Mouse (Mus musculus) heart, postnatal 0 days (tissue): ENCODE data around the gene Rhoj. TPM values are rescaled to one million over a fixed set of nuclear protein-coding genes. Genes with fewer than 3 reads are reported as not detected.

Experiments used
- ATAC-seq: fragments of 200-750 bp; cut with Nextera tagmentation; 2 replicates; pipeline ENCODE4 v1.8.0; 2017; ENCODE audit warnings: low read depth, moderate number of reproducible peaks, moderate library complexity; ENCODE audit not compliant: insufficient read depth
- DNase-seq: peaks from one replicate; pipeline ENCODE4 v3.0.0-alpha.2; 2016; ENCODE audit warnings: low spot score
- H3K27ac ChIP-seq: fragments of 300-500 bp; sonication (generic); 2 replicates; pipeline ENCODE4 v1.5.1; 2014; ENCODE audit warnings: low read depth, mild to moderate bottlenecking
- H3K27me3 ChIP-seq: fragments of 300-500 bp; sonication (generic); 2 replicates; pipeline ENCODE4 v1.6.1; 2014; ENCODE audit warnings: low read length, mixed read lengths; ENCODE audit not compliant: control insufficient read depth, insufficient read depth
- H3K36me3 ChIP-seq: fragments of 300-500 bp; sonication (generic); replicated peaks from 2 replicates; pipeline ENCODE4 v1.6.1; 2014; ENCODE audit warnings: low read length, mixed read lengths; ENCODE audit not compliant: control insufficient read depth, insufficient read depth
- H3K4me1 ChIP-seq: fragments of 300-500 bp; sonication (generic); 2 replicates; pipeline ENCODE4 v1.6.1; 2014; ENCODE audit warnings: antibody characterized with exemption; ENCODE audit not compliant: control insufficient read depth, insufficient read depth
- H3K4me2 ChIP-seq: fragments of 300-500 bp; sonication (generic); 2 replicates; pipeline ENCODE4 v1.6.1; 2014; ENCODE audit warnings: low read depth, mild to moderate bottlenecking, low read length, moderate library complexity
- H3K4me3 ChIP-seq: fragments of 300-500 bp; sonication (generic); 2 replicates; pipeline ENCODE4 v1.5.1; 2014; ENCODE audit warnings: low read depth, low read length
- H3K9ac ChIP-seq: fragments of 300-500 bp; sonication (generic); replicated peaks from 2 replicates; pipeline ENCODE4 v1.6.1; 2014; ENCODE audit warnings: low read depth, low read length, mixed read lengths
- H3K9me3 ChIP-seq: fragments of 300-500 bp; sonication (generic); replicated peaks from 2 replicates; pipeline ENCODE4 v1.6.1; 2016; ENCODE audit warnings: low read length; ENCODE audit not compliant: control insufficient read depth
- CTCF ChIP-seq: IDR thresholded peaks from 2 replicates; pipeline ENCODE4 v1.5.1; 2016; ENCODE audit warnings: antibody characterized with exemption, control low read depth, low read depth
- EP300 ChIP-seq: IDR thresholded peaks from 2 replicates; pipeline ENCODE4 v1.6.1; 2016; ENCODE audit warnings: antibody characterized with exemption, low read depth
- WGBS: fragments of 180-500 bp; shearing (Covaris S2); extraction: QIAGEN DNeasy Blood & Tissue Kit; methylation state at CpG from one replicate; pipeline ENCODE4 v1.1.7; 2014; 5-methylcytosine and 5-hydroxymethylcytosine counted together
- polyA plus RNA-seq: library from polyadenylated mRNA; unstranded; fragments of >200 nt; fragmentation: Nextera tagmentation; extraction: Ambion mirVana; gene quantifications from 2 replicates; pipeline ENCODE4 v1.2.1, GENCODE M21; 2015
- total RNA-seq: library from RNA; depleted of rRNA; stranded (reverse); fragments of >200 nt; gene quantifications from 2 replicates; pipeline ENCODE4 v1.2.3, GENCODE M21; 2014; ENCODE audit warnings: low replicate concordance

Rhoj gene
- total and polyA plus RNA-seq, 2 experiments from 2014 or later = 42.9 to 107 TPM

- DNase-seq (peak; percentile 25), ATAC-seq (peak; percentile 53)
- Histone ChIP-seq H3K4me2 (no peak overlapping the region), H3K27me3 (peaks cover 17% of the 10 kb centered on the region; the same call in 1 of the 2 replicates), H3K9ac (no peak overlapping the region), H3K9me3 (no peaks in the 10 kb centered on the region), H3K27ac (peak overlapping the region; percentile 30; the same call in 1 of the 2 replicates), H3K36me3 (no peaks in the 10 kb centered on the region), H3K4me3 (no peak overlapping the region), H3K4me1 (no peaks in the 10 kb centered on the region)
- TF ChIP-seq EP300 (peak; percentile 49; the same call in 1 of the 2 replicates), CTCF (no peak)
- 69% methylated on average over 6 of the region's 6 CpGs for WGBS
Observed at GRCm38 (mm10) chr12:75304132-75304531, 4.0 kb upstream of the Rhoj start.

GRCm38 (mm10) chr12:75309756-75310155 lies 1.6 kb downstream of the Rhoj start:
- Histone ChIP-seq H3K36me3 (no peaks in the 10 kb centered on the region), H3K27ac (peak overlapping the region; percentile 96), H3K9ac (0 out of 2 replicates have a peak overlapping the region, but pooled peaks have one; percentile 20), H3K9me3 (no peaks in the 10 kb centered on the region), H3K4me2 (peak overlapping the region; percentile 91), H3K27me3 (peaks cover 15% of the 10 kb centered on the region; the same call in 1 of the 2 replicates), H3K4me1 (no peaks in the 10 kb centered on the region; the same call in 1 of the 2 replicates), H3K4me3 (peak overlapping the region; percentile 73)
- WGBS = 23% methylated on average over 6 of the region's 6 CpGs
- DNase-seq (peak; percentile 42), ATAC-seq (peak; percentile 59)
- TF ChIP-seq EP300 = no peak
- TF ChIP-seq CTCF = no peak

DNA sequence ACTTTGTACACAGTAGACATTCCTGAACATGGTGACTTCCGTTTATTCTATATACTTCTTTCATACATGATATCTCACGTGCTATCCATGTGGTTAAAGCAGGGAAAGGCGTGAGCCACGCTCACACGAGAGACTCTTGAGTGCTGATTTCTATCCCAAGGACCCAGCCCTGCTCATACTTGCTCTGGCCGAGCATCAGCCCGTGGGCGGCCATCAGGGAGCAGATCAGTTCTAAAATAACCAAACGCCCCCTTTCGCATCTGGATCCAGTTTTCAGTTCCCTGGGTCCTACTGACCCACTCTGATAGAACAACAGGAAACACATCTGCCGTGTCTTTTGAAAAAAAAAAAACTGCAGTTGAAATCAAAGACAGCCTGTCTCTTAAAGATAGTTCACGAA lies 2.6 kb downstream of the Rhoj start:
- Histone ChIP-seq H3K4me1 (no peaks in the 10 kb centered on the region; the same call in 1 of the 2 replicates), H3K9me3 (no peaks in the 10 kb centered on the region), H3K4me2 (peak overlapping the region; percentile 91), H3K27ac (peak overlapping the region; percentile 96), H3K36me3 (no peaks in the 10 kb centered on the region), H3K4me3 (peak overlapping the region; percentile 73), H3K27me3 (peaks cover 15% of the 10 kb centered on the region; the same call in 1 of the 2 replicates), H3K9ac (no peak overlapping the region)
- DNase-seq = no peak
- TF ChIP-seq EP300 (no peak), CTCF (no peak)
- ATAC-seq = no peak
- WGBS = 40% methylated on average over 12 of the region's 12 CpGs

DNA sequence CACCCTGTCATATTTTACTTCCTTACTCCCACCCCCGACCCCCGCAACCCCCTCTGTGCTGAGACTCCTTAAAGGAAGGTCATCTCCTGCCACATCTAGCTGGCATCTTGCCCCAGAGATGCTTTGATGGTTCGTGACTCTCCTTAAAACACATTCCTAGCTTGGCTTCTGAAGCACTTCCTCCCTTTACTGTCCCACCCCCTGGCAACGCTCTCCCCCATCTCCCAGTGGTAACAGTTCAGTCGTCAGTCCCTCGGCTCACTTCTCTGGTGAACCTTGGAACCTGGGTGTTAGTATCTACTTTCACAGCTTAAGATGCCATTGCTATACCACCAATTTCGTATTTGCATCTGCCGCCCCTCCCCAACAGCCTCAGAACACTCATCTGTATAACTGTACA lies 3.8 kb downstream of the Rhoj start:
- no peak for ATAC-seq
- H3K36me3 ChIP-seq = no peaks in the 10 kb centered on the region
- 74% methylated on average over 8 of the region's 8 CpGs for WGBS
- peaks cover 3% of the 10 kb centered on the region; the same call in 1 of the 2 replicates for H3K4me1 ChIP-seq
- H3K4me2 ChIP-seq = no peak overlapping the region
- no peak overlapping the region for H3K9ac ChIP-seq
- no peaks in the 10 kb centered on the region for H3K9me3 ChIP-seq
- H3K27me3 ChIP-seq = peaks cover 15% of the 10 kb centered on the region; the same call in 1 of the 2 replicates
- H3K4me3 ChIP-seq = no peak overlapping the region
- no peak overlapping the region for H3K27ac ChIP-seq
- TF ChIP-seq CTCF = no peak
- no peak for TF ChIP-seq EP300
- peak; percentile 4 for DNase-seq

DNA sequence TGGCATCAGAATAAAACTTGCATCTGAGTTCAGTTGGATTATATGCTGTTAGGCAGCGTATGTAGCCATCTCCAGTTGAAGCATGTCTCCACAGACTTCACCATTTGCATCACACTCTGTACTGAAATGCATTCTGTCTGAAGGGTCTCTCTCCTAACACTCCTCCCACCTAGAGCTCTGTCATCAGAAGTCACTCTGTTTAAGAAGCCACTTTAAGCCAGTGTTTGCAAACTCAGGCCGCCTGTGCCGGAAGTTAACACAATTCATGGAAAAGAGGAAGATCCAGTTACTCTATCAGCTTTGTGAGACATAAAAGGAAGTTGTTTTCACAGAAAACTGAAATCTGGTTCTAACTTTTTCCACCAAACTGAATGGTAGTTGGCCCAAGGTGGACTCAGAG lies 5.9 kb downstream of the Rhoj start:
- no peak for TF ChIP-seq EP300
- TF ChIP-seq CTCF = no peak
- WGBS = 68% methylated on average over 3 of the region's 3 CpGs
- peak overlapping the region; percentile 17 for H3K27ac ChIP-seq

DNA sequence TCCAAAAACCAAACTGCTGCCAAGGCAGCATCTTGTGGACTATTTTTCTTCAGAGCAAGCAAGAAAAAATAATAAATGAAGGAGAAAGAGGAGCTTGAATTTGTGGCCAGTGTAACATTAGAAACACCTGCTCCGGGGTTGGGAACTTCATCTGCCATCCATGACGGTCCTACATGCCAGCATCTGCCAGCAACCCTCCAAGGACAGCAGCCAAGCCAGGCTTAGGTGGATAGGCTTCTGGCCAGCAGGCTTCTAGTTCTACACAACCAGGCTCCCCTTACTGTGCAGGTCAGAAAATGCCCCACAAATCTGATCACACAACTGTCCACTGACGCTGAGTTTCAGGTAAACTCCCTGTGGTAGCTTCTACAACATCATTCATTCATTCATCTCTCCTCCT lies 7.7 kb downstream of the Rhoj start:
- Histone ChIP-seq H3K4me3 (no peak overlapping the region), H3K4me2 (no peak overlapping the region), H3K9ac (no peak overlapping the region), H3K36me3 (no peaks in the 10 kb centered on the region), H3K27me3 (no peaks in the 10 kb centered on the region), H3K27ac (no peak overlapping the region), H3K4me1 (peaks cover 7% of the 10 kb centered on the region; the same call in 1 of the 2 replicates), H3K9me3 (no peaks in the 10 kb centered on the region)
- 73% methylated on average over 3 of the region's 3 CpGs for WGBS
- DNase-seq (no peak), ATAC-seq (no peak)
- no peak for TF ChIP-seq CTCF
- TF ChIP-seq EP300 = no peak

More for the DNA sequence above, 5.9 kb downstream of the Rhoj start:
- no peak overlapping the region for H3K4me3 ChIP-seq
- peak; percentile 5 for DNase-seq
- H3K9ac ChIP-seq = no peak overlapping the region
- ATAC-seq = no peak
- peaks cover 15% of the 10 kb centered on the region; the same call in 1 of the 2 replicates for H3K27me3 ChIP-seq
- H3K4me1 ChIP-seq = peaks cover 3% of the 10 kb centered on the region; the same call in 1 of the 2 replicates
- H3K9me3 ChIP-seq = no peaks in the 10 kb centered on the region
- no peak overlapping the region for H3K4me2 ChIP-seq
- H3K36me3 ChIP-seq = no peaks in the 10 kb centered on the region
